Mouse (Mus musculus) T-cell, adult 2 months (primary cell): ENCODE measurements around the gene Ino80e.

Experiments
- DNase-seq: peaks from one replicate; pipeline ENCODE4 v3.0.0; 2022; ENCODE audit warnings: low spot score

The Ino80e gene

GRCm38 (mm10) chr7:126855641-126856040 lies 6.5 kb downstream of the Ino80e start:
- DNase-seq, result no peak

DNA sequence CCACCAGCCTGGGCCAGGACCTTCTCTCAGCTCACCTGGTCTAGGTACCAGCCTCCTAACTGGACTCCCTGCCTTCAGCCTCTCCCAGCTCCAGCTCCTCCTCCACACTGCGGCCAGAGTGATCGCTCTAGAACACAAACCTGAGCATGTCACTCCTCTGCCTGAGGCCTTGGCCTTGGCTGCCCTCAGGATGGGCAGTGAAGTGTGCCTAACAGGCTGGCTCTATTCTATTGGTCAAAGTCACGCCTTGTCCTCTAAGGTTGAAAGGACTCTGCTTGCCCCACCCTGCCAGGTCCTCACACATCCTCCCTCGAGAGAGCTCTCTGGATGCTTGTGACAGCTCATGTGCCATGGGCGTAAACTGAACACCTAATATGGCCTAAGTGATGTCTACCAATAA lies 8.7 kb downstream of the Ino80e start:
- DNase-seq, result no peak

- no peak for DNase-seq
Measured at GRCm38 (mm10) chr7:126851192-126851591, 11.0 kb downstream of the Ino80e start.

- DNase-seq, result no peak
Measured at GRCm38 (mm10) chr7:126850161-126850560, 12.0 kb downstream of the Ino80e start.

DNA sequence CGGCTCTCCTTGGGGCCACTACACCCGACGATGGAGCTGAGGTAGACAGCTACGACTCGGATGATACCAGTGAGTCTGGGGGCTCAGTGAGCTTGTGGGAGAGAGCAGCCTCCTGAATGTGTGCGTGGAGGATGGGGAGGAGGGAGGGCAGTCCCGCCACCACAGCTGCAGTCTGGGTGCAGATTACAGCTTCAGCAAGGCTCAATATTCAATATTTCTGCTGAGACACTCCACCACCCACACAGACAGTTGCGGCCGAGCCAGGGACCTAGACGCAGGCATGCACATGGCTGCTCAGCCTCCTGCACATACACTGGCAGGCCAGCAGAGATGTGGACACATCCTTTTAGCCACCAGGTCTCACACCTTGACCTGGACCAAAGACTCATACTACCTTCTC lies 13.4 kb downstream of the Ino80e start:
- DNase-seq, result no peak

- DNase-seq, result peak; percentile 12
Measured at GRCm38 (mm10) chr7:126847421-126848398, 14.5 kb downstream of the Ino80e start.

- no peak for DNase-seq
Measured at GRCm38 (mm10) chr7:126847116-126847420, 15.1 kb downstream of the Ino80e start, which contains the start of gene Doc2a. Gene Doc2a, plus strand, starts transcription at chr7:126847416.

GRCm38 (mm10) chr7:126845516-126845915 lies 16.7 kb downstream of the Ino80e start:
- DNase-seq, result no peak

DNA sequence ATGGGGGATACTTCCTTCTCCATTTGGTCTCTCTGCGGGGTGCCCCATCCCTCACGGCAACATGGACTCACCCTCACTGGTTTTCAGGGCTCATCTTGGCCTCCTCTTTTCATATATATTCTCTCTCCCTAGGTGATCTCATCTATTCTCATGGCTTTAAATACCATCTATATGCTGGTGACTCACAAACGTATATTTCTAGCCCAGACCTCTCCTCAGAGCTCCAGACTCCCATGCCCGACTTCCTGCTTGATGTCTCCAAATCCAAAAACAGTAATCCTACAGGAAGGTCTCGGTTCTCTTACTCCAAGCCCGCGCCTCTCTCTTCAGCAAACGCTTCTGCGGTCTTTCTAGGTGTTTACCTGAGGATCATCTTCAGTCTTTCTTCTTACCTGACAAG lies 18.9 kb downstream of the Ino80e start:
- no peak for DNase-seq

GRCm38 (mm10) chr7:126833294-126833693 lies 28.9 kb downstream of the Ino80e start:
- no peak for DNase-seq

DNA sequence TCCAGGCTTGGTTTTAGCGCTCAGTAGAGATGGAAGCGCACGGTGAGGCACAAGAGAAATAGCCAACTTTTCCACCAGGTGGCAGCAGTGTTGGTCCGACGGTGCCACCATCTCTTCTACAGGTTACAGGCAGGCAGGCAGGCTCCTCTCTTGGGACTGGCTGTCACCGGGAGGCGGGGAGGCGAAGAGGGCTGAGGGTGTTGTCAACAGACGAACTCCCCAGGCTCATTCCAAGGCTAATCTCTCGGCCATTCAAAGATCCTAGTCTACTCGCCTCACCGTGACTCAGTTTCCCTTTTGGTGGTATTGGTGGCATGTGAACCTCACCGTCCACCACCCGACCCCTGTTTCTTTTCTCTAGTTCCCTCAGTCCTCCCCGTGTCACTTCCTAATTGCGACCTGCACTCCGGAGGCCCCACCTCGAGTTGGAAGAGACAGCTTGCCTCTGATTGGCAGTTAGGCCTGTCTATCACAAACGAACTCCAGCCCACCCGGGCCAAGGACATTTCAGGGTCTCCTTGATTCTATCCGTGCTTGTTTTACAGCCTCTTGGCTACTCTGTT lies 30.1 kb downstream of the Ino80e start:
- peak; percentile 81 for DNase-seq

DNA sequence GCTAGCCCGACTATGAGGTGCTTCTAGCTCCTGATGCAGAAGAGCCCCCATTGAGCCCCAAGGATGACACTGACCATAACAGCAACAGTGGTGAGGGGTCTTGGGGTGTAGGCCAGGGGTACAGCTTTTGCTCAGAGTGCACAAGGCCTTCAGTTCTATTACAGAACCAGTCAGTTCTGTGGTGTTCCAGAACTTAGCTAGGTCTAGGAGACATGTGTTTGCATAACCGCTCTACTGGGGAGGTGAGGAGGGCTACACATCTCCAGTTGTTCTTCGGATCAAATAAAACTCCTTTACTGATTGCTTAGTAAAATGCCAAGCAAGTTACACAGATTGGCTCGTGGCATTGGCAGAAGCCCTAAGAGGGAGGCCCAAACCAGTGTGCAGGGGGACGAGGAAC lies 30.6 kb downstream of the Ino80e start, which contains the start of gene 4930451I11Rik:
Gene 4930451I11Rik (minus strand): TSS at position 101 of the 400 bp plus-strand sequence.
- no peak for DNase-seq

DNA sequence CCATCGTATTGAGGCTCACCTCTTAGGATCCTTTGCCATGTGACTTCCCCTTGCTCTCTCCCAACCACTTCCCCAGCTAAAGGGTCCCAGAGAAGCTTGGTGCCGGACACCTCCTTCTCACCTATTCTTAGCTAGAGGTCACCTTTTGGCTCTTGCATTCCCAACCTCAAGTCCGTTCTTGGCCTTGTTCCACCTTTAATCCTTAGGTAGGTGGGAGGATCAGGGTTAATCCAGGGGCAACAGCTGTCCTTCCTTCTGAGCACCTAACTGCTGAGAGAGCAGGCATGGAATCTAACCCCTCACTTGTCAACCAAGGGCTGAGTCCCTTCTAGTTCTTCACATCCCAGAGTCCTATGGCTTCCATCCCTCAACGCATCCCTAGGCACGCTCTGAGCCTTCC lies 36.2 kb downstream of the Ino80e start:
- no peak for DNase-seq

DNA sequence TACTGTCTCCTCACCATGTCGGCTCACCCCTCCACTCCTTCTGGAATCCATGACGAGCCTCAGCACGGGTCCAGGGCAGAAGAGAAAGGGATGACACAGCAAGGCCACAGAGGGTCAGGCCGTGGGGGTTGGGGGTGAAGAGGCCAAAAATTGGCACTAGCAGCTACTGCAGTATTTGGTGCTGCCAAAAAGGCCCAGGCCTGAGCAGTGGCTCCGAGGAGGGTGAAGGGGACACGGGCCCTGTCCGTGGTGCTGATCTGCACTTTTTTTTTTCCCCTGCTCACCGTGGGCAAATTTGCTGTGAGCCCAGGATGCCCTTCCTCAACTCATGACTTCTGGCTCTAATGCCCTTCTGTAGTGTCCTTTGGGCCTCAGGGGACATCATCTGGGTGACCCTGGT lies 36.8 kb downstream of the Ino80e start:
- DNase-seq, result no peak

DNA sequence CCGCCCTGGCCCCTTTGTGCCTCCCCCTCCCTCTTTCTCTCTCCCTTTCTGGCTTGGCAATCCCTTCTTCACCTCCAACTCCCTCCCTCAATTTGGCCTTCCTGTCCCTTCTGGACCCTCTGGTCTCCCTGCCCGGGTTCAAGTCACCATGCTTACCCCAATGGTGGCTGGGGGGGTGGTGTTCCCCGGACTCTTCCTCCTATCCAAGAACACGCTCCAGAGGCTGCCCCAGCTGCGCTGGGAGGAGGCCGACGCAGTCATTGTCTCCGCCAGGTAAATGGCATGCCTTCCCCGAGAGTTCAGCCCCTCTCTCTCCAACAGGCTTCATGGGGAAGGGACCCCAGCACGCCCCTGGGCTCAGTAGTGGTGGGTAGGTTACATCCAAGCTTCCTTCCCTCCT lies 38.2 kb downstream of the Ino80e start:
- no peak for DNase-seq

GRCm38 (mm10) chr7:126823202-126823711 lies 38.9 kb downstream of the Ino80e start:
- no peak for DNase-seq

GRCm38 (mm10) chr7:126822741-126823140 lies 39.4 kb downstream of the Ino80e start:
- DNase-seq, result no peak

DNA sequence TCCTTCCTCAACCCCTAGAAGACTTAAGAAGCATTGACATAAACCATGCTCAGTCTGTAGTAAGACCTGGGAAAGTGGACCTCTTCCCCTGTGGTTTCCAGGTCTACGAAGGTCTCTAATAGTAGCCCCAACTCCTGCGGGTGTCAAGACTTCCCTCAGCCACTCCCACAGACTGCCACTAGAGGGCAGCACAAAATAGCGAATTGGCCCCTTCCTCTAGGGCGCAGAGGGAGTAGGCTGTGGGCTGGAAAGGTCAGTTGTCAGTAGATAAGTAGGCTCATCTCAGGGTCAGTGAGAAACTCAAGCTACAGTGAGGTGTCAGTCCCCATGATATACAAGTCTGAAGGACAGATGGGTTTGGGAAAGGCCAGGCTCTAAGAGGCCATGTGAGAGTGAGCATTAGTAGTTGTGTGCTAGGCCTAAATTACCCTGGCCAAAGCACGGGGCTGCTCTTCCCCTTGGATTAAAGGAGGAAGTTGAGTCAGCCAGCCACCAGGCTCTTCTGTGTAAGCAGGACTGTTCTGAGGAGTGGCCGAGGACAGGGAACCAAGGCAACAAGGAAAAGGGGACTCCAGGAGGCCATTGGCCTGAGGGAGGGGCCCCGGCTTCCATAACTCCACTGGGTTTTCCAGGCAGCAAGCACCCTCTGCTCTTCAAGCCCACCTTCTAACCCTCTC lies 40.2 kb downstream of the Ino80e start:
- peak; percentile 68 for DNase-seq

DNA sequence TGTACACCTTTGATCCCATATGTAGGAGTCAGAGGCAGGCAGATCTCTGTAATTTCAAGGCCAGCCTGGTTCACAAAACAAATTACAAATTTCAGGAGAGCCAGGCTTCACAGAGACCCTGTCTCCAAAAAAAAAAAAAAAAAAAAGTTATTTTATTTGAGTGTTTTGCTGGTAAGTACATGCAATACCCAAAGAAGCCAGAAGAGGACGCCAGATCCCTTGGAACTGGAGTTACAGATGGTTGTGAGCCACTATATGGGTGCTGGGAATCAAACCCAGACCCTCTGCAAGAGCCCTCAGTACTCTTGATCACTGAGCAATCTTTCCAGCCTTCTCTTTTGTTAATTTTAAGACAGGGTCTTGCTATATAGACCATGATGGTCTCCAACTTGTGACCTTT lies 43.4 kb downstream of the Ino80e start:
- DNase-seq, result no peak

DNA sequence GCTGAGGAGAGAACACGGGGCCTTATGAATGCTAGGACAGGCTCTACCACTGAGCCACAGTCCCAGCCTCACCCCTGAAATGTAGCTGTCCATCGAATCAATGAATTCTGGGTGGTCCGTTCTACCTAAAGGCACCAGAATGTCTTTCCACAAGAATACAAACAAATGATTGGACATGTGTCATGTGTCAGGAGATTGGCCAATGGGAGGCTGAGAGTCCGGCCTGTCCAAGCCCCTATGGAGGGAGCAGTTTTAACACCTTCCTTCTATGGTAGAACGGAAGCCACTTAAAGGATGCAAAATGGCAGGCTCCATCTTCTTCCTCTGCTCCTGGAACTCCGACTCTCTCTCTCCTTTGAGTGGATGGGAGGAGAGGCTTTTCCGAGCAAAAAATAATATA lies 44.6 kb downstream of the Ino80e start:
- DNase-seq, result no peak

DNA sequence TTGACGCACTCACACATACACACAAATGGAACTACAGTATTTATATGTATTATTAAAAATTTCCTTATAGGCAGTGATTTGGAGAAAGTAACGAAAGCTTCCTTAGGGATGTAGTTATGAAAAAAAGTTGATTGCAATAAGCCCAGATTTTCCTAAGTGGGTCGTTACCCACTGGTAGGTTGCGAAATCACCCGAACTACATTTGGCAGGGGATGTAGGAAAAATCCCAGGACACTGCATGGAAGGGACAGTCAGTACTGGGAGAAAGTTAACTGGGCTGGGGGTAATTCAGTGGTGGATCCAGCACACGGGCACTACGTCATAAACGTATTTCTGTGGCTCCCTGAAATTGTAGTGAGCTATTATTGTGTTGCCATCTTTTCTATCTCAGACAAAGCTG lies 45.7 kb downstream of the Ino80e start:
- DNase-seq, result no peak

- no peak for DNase-seq
Measured at GRCm38 (mm10) chr7:126815726-126816222, 46.4 kb downstream of the Ino80e start.
